Mouse (Mus musculus): ENCODE data around the gene Il1r1.

Gene Il1r1

DNA sequence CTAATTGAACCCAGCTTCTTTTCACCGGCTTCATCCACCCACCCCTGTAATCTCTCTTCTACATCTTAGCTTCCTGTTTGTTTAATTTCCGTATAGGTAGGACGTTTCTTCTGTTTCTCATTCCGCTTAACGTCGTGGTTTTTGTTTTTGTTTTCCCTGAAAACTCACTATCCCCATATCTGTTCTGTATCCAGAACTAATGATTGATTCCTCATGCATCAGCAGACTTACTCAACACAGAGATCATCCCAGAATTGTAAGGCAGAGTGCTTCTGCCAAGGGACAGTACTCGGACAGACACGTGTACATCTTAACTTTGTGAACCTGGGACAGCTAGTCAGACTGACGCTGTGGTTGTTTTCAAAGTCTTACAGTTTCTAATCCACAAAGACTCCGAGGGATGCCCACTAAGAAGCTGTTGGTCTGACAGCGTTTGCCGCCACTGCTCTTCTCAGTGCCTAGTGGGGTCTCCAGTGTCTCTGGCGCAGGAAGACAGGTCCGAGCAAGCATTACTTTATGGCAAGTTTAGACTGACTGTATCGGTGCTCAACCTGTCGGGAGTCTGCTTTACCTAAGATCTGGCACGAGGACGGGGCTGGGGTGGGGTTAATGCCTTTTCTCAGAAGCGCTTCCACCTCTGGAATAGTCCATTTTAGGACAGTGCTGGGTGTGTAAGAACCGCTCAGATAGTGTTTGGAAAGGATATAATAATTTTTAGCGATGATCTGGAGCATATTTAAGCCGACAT, 100.2 kb downstream of the Il1r1 start:
- DNase-seq = no peak

DNA sequence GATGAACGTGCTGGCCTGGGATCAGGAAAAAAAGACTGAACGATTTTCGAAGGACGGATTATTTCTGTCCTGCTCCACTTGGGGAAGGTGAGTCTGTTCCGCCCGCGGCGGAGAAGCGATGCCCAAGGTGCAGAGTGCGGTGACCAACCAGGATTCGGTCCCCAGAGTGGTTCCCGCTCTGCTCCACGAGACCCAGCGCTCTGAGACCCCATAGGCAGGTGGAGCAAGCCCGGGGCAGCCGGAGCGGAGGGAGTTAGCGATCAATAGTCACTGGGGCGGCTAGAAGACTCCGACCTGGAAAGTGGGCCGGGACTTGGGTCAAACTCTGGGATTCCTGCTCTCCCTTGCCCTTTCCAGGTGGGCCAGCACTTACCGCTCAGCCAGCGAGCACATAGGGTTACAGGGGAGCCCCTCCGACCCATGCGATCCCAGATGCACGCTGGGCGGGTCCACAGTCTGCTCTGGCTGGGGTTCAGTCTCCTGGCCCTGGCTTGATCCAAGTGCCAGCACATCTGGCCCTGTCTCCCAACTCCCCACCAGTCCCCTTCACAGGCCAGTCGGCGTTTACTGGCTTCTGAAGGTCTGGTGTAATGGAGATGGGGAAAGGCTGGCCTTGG, 100.9 kb downstream of the Il1r1 start:
- no peak for DNase-seq

DNA sequence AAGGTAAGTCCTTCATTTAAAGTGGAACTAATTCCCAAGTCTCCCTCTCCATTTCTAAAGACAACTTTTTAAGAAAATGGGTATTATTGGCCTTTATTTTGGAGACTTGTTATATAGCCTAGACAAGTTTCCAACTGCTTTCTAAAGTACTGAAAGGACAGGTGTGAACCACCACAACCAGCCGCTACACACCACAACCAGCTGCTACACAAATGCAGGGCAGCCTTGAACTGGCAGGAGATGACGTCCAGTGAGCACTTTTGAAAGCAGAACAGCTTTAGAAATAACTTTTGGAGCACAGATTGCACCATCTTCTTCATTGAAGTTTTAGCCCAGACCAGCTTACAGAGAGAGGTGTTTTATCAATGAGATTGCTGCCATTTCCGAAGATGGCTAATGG, 102.7 kb downstream of the Il1r1 start:
- DNase-seq = no peak

DNA sequence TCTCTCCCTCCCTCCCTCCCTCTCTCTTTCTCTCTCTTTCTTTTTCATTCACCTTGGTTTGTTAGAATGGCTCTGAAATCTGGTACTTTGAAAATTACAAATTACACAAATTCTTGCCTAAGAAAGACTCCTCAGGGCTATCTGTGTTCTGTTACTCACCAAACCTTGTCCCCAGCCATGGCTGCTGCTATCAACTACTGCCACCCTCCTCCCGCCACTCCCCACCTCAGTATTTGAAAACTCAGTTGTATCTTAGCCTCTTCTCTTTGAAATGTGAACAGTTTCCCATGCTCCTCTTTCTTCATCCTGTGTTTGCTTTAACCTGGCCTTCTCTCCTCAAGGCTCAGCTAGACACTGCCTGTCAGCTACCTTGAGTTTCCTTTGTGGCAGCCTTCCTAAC, 104.6 kb downstream of the Il1r1 start:
- DNase-seq = no peak

DNA sequence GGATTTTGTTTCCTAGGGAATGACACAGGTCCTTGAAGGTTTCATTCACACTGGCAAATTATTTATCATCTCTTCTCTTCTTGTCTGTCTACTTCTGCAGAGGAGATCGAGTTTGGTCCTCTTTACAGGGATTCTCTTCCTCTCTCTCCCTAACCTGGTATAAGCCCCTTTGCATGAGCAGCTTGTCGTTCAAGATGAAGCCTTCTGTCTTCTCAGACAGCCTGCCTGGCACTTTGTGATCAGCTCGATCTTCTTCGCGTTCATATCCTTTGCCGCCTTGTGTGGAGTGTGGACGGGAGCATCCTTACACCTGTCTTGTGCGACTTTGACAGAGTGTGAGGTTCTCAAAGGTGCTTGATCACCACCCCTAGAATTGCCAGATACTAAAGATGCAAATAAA, 105.3 kb downstream of the Il1r1 start:
- no peak for DNase-seq

DNA sequence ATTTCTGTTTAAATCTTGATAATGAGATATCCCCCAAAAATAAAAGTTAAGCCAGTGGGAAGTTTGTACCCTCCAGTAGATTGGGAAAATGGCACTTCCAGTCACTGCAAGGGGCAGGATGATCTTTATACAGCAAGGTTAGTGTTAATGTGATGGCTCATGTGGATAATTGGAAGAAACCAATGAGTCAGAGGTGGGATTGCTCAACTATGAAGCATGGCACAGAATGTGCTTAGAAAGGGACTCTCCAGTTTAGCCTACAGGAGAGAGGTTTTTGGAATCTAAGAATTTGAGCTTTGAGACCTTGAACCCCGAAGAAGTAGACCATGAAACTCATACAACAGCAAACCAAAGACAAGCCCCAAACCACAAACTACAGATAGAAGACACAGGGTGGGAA, 114.5 kb downstream of the Il1r1 start:
- no peak for DNase-seq

DNA sequence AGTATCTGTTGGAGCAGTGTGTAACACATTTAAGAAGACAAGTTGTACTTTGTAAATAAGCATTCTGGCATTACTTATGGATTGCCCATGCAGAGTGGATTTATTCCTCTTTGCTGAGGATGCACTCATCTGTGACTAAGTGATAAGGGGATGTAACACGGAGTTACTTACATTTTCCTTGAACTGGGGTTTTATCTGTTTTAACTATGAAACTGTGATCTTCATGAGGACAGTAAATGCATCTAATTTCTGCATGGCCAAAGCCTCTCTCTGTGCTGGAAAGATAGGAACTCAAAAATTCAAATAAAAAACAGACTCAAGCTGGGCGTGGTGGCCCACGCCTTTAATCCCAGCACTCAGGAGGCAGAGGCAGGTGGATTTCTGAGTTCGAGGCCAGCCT, 115.2 kb downstream of the Il1r1 start:
- no peak for DNase-seq

DNA sequence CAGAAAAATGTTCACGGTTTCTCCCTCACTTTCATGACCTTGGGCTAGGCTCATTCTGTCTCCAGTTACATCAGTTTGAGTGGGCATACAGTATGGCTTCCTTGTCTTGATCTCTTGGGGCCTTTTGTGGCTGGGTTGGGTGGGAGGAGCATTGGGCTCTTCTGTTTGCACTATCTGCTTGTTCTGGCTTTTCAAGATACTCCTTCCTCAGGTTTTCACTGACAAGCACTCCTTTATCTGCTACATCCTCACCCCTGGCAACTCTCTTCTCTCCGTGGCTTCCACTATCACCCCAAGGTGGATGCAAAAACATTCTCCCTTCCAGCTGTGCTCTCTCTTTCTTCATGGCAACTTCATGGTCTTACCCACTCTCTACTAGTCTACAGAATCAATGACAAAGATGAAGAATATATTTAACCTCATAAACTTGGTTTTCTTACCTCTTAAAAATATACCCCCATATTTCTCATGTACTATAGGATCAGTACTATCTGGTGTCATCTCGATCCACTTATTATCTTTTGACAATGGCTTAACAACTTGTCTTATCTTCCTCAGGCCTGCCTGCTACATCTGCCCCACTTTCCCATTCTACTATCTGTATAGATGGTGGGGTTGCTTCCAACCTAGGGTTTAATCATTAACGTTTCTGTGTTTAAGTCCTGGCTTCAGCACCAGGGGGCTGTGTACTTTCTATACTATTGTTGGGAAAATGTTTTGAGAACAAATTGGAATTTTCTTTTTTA, 127.5 kb downstream of the Il1r1 start:
- DNase-seq = no peak

DNA sequence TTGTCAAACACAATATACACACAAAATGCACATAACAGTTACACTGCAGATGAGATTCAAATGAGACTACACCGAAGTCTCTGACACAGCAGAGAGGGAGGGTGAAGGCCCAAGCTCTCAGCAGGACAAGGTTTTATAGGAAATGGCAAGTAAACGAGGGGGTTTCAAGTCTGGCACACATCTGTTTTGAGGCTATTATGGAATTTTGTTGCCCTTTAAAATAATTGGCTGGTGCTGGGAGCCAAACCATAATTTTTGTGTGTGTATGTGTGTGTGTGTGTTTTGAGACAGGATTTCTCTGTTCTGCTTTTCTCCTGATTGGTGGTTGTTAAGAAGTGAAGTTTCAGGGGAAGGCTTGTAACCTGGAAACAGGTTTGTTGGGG, 128.0 kb downstream of the Il1r1 start:
- DNase-seq = no peak

DNA sequence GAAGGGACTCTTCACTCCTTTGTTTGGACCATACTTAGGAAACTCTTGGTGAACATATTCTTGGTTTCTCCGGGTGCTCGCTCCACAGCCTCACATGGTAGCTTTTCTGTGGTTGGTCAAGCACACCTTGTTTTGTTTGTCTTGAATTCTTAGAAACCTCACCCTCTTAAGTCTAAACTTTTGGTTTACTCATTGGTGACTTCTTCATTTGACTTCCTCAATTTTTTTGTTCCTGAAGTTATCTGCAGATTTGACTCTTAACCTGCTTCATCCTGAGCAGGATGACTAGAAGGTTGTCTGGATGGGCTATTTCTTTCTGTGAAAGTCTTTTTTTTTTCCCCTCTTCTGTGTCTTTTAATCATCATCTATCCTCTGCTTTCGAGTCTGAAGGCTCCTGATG, 129.8 kb downstream of the Il1r1 start:
- DNase-seq = no peak

DNA sequence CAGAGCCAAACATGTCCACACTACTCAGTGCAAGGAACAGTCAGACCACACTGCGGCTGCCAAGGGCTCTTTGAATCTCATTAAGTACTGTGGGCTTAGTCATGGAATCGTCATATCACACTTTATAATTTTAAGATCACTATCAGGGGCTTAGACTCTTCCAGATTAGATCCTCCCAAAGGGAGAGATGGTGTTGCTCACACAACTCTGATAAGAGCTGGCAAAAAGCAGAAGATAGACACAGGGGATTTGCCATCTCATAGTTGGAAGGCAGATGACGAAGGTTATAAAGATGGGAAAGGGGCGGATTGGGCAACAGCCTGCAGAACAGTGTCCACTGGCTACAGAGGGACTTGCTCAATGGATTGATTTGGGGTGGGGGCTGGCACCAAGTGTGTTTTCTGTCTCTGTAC, 130.6 kb downstream of the Il1r1 start:
- DNase-seq = no peak

DNA sequence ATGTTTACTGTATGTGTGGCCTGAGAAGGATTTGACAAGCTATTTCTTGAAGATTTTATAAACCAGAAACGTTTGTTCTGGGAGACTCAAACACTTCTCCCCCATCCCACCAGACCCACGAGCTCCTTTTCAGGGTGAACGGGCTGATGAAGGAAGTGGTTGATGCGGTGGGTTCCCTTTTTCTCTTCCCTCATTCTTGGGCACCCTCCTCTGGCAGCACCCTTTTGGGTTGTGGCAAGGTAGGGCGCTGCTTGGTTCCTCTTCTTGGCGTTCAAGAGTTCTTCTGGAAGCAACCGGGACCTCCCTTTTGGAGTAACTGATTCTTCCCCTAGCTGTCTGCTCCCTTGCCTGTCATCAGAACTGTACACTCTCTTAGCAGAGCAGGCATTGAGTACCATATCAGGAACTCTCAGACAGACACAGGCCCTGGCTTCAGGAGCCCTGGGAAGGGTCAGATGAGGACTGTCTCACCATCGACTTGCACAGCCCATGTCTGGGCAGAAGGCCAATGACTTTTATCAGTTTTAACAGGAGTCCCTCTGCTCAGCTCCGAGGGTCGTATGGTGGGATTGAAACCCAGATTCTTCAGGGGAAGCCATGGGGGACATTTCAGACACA, 131.1 kb downstream of the Il1r1 start:
- DNase-seq = no peak

DNA sequence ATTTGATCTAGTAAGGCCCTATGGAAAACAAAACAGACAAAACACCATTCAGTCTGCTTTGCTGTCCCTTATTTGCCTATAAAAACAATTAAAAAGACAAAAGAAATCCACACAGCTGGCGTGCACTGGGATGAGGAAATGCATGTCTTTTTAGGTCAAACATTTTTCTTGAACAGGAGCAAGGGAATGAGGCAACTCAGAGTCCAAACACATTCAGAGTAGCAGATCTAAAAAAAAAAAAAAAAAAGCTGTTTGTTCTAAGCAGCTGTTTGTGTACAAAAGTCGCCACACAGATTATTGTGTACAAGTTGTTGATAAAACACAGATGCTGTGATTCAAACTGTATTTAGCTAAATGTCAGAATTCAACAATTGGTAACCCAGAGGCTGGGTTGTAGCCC, 133.0 kb downstream of the Il1r1 start:
- no peak for DNase-seq

DNA sequence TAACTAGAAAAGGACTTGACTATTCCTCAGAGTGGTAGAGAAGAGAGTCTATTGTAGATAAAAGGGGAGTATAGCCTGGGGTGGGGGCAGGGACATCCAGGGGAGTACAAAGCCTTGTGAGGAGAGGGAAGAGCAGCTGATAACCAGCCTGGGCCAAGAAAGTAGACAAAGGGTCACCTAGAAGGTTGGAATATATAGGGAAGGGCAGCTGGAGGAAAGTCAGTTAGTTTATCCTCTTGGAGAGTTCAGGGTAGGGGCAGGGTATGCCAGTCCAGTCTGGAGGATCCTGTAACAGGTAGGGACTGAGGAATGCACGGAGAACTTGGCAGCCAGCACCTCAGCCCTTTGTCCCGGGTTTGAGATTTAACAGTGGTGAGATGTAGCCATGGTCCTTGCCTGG, 133.5 kb downstream of the Il1r1 start:
- DNase-seq = no peak

DNA sequence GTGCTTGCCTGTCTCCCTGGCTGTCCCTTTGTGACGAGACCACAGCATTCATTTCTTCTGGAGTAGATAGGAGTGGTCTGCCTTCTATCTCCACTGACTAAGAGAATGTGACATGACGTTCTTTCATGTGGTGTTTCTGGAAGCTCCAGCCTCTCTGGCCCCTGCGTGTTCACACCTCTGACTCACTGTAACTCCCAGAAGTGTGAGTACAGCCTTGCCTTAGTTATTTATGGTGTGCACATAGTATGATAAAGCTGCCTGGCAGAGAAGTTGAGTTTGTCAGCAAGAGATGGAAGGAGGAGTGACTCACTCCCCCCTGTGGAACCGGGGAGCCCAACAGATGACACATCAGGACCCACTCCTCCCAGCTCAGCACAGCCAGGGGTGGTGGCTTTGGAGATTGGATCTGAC, 133.9 kb downstream of the Il1r1 start:
- no peak for DNase-seq

DNA sequence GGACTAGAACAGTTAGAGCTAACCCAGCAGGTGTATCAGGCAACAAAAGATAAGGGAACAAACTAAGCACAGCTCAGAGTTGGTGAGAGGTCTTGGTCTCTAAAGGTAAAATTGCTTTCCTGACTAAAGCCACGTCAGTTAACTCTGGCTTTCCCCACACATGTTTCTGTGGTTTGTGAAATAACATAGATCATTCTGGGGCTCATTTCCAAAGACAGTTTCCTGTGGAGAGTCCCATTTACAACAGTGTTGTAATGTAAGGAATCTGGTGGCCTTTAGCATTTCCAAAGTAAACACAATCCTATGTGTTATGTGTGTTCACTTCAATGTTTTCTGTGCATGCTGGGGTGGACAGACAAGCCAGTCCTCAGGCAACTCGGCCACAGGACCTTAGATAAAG, 134.9 kb downstream of the Il1r1 start:
- DNase-seq = no peak

DNA sequence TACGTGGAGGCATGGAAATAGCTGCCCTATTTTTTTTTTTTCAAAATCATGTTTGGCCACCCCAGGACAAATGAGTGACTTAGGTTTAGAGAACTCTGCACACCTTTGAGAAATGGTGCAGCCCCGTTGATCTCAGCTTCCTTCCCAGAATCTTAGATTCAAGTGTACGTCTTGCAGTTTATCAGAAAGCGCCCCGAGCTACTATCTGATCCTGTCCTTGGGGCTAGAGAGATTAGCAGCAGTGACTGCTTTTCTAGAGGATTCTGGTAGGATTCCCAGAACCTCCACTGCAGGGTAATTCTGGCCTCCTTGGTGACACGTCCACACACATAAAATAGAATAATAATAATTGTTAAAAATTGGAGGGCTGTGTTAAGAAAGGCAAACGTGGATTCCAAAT, 136.1 kb downstream of the Il1r1 start:
- DNase-seq = no peak

DNA sequence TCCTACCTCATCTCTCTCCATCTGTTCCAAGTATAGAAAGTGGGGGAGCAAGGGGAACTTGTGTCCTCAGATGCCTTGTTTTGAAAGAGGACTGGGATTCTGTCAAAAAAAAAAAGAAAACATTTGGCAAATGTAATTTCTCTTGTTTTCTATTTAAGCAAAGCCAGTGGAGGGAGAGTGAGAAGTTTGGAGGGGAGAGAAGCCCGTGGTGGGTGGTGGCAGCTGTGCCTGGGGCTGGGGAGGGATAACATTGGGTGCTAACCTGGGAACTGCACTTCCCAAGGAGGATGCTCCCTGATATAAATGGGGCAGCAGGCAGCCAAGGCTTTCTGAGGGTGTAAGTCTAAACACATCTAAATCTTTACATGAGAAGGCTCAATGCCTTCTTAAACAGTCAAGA, 136.7 kb downstream of the Il1r1 start:
- no peak for DNase-seq

DNA sequence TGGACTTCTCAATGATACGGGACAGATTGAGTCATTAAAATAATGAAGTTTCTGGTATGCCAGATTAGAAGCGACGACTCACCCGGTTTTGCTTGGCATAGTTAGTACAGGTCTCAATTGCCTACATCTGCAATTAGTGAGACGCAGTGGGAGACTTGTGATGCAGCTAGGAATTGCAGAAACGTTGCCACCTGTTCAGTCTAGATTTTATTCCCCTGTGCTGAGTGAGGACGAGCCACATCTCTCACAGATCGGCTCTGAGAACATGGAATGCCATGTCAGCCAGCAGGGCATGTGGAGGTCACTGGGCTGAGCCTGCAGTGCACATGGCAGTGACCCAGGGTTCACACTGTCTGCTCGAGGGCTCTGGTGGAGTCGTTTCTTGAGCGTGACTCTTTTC, 137.9 kb downstream of the Il1r1 start:
- DNase-seq = no peak
